Mouse (Mus musculus) kidney, postnatal 0 days (tissue): ENCODE measurements at regions not wholly inside any gene's neighbourhood (a gene's known extent, or its start where the extent isn't known, plus 50 kb on each side); places are given as distances from the start of the nearest gene placed in this dataset.

Experiments
- ATAC-seq: fragments of 200-750 bp; cut with Nextera tagmentation; replicated peaks from 2 replicates; pipeline ENCODE4 v1.8.0; 2017; ENCODE audit warnings: low read depth, moderate number of reproducible peaks, moderate TSS enrichment, moderate library complexity; ENCODE audit not compliant: low FRiP score
- DNase-seq: peaks from one replicate; pipeline ENCODE4 v3.0.0-alpha.2; 2016; ENCODE audit warnings: low spot score
- H3K27ac ChIP-seq: fragments of 300-500 bp; sonication (generic); 2 replicates; pipeline ENCODE4 v1.5.1; 2014; ENCODE audit warnings: mild to moderate bottlenecking
- H3K27me3 ChIP-seq: fragments of 300-500 bp; sonication (generic); 2 replicates; pipeline ENCODE4 v1.6.1; 2014; ENCODE audit warnings: low read length, mixed read lengths; ENCODE audit not compliant: insufficient read depth
- H3K36me3 ChIP-seq: fragments of 300-500 bp; sonication (generic); 2 replicates; pipeline ENCODE4 v1.6.1; 2014; ENCODE audit warnings: low read length, mixed read lengths; ENCODE audit not compliant: insufficient read depth
- H3K4me1 ChIP-seq: fragments of 300-500 bp; sonication (generic); replicated peaks from 2 replicates; pipeline ENCODE4 v1.6.1; 2014; ENCODE audit warnings: antibody characterized with exemption, low read length, mixed read lengths; ENCODE audit not compliant: insufficient read depth
- H3K4me2 ChIP-seq: fragments of 300-500 bp; sonication (generic); 2 replicates; pipeline ENCODE4 v1.6.1; 2014; ENCODE audit warnings: mild to moderate bottlenecking, low read length, moderate library complexity, mixed read lengths
- H3K4me3 ChIP-seq: fragments of 300-500 bp; sonication (generic); replicated peaks from 2 replicates; pipeline ENCODE4 v1.5.1; 2014; ENCODE audit warnings: low read depth, low read length
- H3K9ac ChIP-seq: fragments of 300-500 bp; sonication (generic); 2 replicates; pipeline ENCODE4 v1.6.1; 2014; ENCODE audit warnings: low read depth, low read length
- H3K9me3 ChIP-seq: fragments of 300-500 bp; sonication (generic); replicated peaks from 2 replicates; pipeline ENCODE4 v1.6.1; 2016; ENCODE audit warnings: low read length, inconsistent platforms, mixed read lengths
- CTCF ChIP-seq: IDR thresholded peaks from 2 replicates; pipeline ENCODE4 v1.5.1; 2016; ENCODE audit warnings: antibody characterized with exemption, low read depth, mild to moderate bottlenecking, moderate library complexity
- WGBS: fragments of 180-500 bp; shearing (Covaris S2); extraction: QIAGEN DNeasy Blood & Tissue Kit; methylation state at CpG from one replicate; pipeline ENCODE4 v1.1.7; 2014; 5-methylcytosine and 5-hydroxymethylcytosine counted together

- TF ChIP-seq CTCF: no peak
- Histone ChIP-seq H3K36me3 (no peaks in the 10 kb centered on the region), H3K9me3 (no peaks in the 10 kb centered on the region), H3K9ac (no peak overlapping the region), H3K4me3 (no peak overlapping the region), H3K27ac (no peak overlapping the region), H3K4me1 (no peaks in the 10 kb centered on the region), H3K4me2 (no peak overlapping the region), H3K27me3 (no peaks in the 10 kb centered on the region)
- DNase-seq (no peak), ATAC-seq (no peak)
- WGBS: 50% methylated on average over 1 of the region's 1 CpGs
Measured at GRCm38 (mm10) chr1:45216272-45216671, 95.1 kb upstream of the Col3a1 start.
